Mouse (Mus musculus) olfactory bulb, adult 2 months (tissue): ENCODE measurements around the gene Zc3h12d. TPM values are rescaled to one million over a fixed set of nuclear protein-coding genes. Genes with fewer than 3 reads are reported as not detected.

Experiments used
- H3K27ac ChIP-seq: fragments of 200-500 bp; 2 replicates; pipeline ENCODE4 v1.5.1; 2012; ENCODE audit warnings: low read depth, low read length; ENCODE audit not compliant: insufficient read depth
- H3K4me1 ChIP-seq: fragments of 200-500 bp; 2 replicates; pipeline ENCODE4 v1.6.1; 2012; ENCODE audit warnings: low read length; ENCODE audit not compliant: control insufficient read depth, insufficient read depth
- H3K4me3 ChIP-seq: fragments of 200-500 bp; 2 replicates; pipeline ENCODE4 v1.5.1; 2012; ENCODE audit warnings: mild to moderate bottlenecking, low read depth, low read length, moderate library complexity; ENCODE audit not compliant: insufficient read depth
- CTCF ChIP-seq: fragments of 200-500 bp; IDR thresholded peaks from 2 replicates; pipeline ENCODE4 v1.5.1; 2012; ENCODE audit warnings: low read depth, mild to moderate bottlenecking, low read length, moderate library complexity; ENCODE audit not compliant: insufficient read depth
- POLR2A ChIP-seq: fragments of 200-500 bp; IDR thresholded peaks from 2 replicates; pipeline ENCODE4 v1.6.1; 2012; ENCODE audit warnings: mild to moderate bottlenecking, low read depth, low read length, moderate library complexity; ENCODE audit not compliant: insufficient read depth
- WGBS: fragments of 180-500 bp; shearing (Covaris S2); methylation state at CpG from one replicate; pipeline ENCODE4 v1.1.7; 2018; 5-methylcytosine and 5-hydroxymethylcytosine counted together
- polyA plus RNA-seq: library from polyadenylated mRNA; stranded (reverse); fragments of >200 nt; gene quantifications from 2 replicates; pipeline ENCODE4 v1.2.4, GENCODE M21; 2012; ENCODE audit warnings: low replicate concordance; ENCODE audit not compliant: missing spikeins, insufficient read depth, insufficient read length

The Zc3h12d gene
- polyA plus RNA-seq, 1 experiment, result not detected

GRCm38 (mm10) chr10:7845136-7845535, 12.9 kb downstream of the Zc3h12d start:
- 64% methylated on average over 8 of the region's 8 CpGs for WGBS
- no peak overlapping the region for H3K4me3 ChIP-seq
- no peak overlapping the region for H3K27ac ChIP-seq
- TF ChIP-seq POLR2A (no peak), CTCF (no peak)
- peaks cover 8% of the 10 kb centered on the region for H3K4me1 ChIP-seq

DNA sequence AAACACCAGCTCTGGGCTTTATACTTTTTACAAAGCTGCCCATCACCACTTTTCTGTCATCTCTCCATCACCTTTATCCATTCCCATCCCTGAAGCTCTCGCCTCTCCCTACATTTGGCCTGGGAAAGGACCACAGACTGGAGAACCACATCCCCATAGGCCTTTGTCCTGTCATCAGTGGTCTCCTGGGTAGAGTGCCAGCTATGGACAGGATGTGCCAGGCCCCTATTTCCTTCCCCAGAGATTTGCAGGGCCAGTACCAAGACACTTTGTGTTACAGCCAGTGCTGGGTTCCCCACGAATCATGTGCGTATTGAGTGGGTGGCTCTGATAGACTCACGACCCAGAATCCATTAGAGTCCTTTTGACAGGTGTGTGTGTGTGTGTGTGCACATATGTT, 13.7 kb downstream of the Zc3h12d start:
- 91% methylated on average over 4 of the region's 4 CpGs for WGBS
- no peak overlapping the region for H3K4me3 ChIP-seq
- H3K27ac ChIP-seq, result no peak overlapping the region
- peaks cover 8% of the 10 kb centered on the region for H3K4me1 ChIP-seq
- TF ChIP-seq CTCF (no peak), POLR2A (no peak)

DNA sequence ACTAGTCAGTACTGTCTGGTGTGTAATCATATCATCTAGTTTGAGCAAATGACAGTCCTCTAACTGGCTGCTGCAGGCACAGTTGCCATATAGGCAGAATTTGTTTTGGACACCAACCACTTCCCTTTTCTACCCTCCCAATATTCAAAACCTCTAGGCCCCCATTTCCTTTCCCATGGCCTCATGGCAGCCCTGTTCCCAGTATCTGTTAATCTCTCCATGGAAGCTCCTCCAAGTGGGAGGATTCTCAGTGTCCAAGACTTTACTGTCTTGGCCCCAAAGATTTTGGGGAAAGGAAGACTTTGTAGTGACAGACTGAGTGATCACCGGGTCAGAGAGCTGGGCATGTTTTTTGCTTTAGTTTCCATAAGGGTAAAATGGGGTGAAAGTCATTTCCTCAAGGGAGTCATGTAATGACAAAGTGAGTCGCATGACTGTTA, 14.9 kb downstream of the Zc3h12d start:
- Histone ChIP-seq H3K4me3 (no peak overlapping the region), H3K27ac (no peak overlapping the region), H3K4me1 (no peaks in the 10 kb centered on the region)
- no peak for TF ChIP-seq POLR2A
- TF ChIP-seq CTCF, result no peak
- 86% methylated on average over 2 of the region's 2 CpGs for WGBS

- Histone ChIP-seq H3K4me3 (no peak overlapping the region), H3K4me1 (no peaks in the 10 kb centered on the region), H3K27ac (no peak overlapping the region)
- TF ChIP-seq POLR2A, result no peak
- TF ChIP-seq CTCF, result no peak
- WGBS, result 73% methylated on average over 3 of the region's 3 CpGs
These were observed 19.6 kb downstream of the Zc3h12d start for GRCm38 (mm10) chr10:7851891-7852290.

DNA sequence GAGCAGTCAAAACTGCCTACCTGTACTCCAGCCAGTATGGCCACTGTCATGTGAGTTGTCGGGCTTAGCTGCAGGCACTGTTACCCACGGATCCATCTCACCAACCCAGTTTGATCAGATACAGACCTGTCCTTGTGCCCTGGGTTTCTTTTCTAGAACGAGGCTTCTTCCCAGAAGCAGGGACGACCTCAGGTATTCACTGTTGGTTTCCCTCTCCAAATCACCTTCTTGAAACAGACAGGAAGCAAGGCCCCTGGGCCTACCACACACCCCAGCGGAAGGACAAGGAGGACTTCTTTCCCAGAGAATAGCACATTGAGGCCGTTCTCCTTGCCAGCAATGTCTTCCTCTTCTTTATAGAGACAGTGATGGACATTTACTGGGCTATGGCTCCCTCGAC, 28.2 kb downstream of the Zc3h12d start:
- H3K27ac ChIP-seq, result no peak overlapping the region
- no peaks in the 10 kb centered on the region for H3K4me1 ChIP-seq
- TF ChIP-seq CTCF (no peak), POLR2A (no peak)
- no peak overlapping the region for H3K4me3 ChIP-seq
- 92% methylated on average over 7 of the region's 7 CpGs for WGBS

DNA sequence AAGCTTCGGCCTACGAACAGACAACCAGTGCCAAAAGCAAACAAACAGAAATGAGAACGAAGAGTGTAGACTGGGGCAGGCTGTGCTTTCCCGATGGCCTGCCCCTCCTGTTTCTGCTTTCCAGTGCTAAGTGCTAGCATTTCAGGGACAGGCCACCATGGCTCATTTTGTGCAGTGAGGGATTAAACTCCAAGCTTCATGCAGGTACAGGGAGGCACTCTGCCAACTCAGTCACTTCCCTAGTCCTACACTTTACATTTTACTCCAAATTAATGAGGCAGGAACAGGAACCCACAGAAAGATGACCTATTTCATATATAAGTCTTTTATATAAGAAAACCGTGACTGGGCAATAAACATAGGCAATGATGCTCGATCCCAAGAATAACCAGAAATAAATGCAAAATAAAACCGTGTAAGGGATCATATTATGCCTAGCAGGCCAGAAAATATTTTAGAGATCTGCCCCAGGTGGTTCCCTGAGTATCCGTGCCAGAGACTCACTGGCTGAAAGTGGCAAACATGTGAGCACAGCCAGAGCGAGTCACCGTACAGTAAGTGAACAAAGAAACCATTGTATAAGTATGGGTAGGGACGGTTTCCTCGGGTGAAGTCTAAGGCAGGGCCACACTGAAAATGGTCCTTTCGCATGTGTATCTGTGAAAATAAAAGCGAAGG, 29.1 kb downstream of the Zc3h12d start:
- WGBS, result 76% methylated on average over 14 of the region's 14 CpGs
- no peak overlapping the region for H3K27ac ChIP-seq
- TF ChIP-seq POLR2A (no peak), CTCF (no peak)
- H3K4me3 ChIP-seq, result no peak overlapping the region
- H3K4me1 ChIP-seq, result no peaks in the 10 kb centered on the region

- TF ChIP-seq POLR2A (no peak), CTCF (no peak)
- 95% methylated on average over 25 of the region's 25 CpGs for WGBS
- Histone ChIP-seq H3K4me1 (peaks cover 1% of the 10 kb centered on the region; the same call in 1 of the 2 replicates), H3K27ac (no peak overlapping the region), H3K4me3 (no peak overlapping the region)
These were observed 29.8 kb downstream of the Zc3h12d start for GRCm38 (mm10) chr10:7861937-7862657.

DNA sequence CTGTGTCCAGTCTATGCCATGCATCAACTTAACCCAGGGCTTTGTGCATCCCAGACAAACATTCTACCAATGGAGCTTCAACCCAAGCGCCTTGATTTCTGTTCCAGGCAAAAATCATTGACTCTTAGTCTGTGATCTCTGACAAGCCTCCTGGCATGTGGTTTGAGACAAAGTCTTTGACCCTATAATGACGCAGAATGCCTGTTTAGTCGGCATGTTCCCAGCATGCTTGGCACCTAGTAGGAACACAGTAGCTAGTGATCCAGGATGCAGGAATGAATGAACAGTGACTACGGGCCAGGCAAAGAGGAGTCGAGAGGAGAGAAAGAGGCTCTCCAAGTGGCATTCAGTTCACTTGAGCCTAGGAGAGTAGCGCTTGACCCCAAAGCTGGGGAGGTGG, 31.1 kb downstream of the Zc3h12d start:
- no peak for TF ChIP-seq CTCF
- no peak for TF ChIP-seq POLR2A
- Histone ChIP-seq H3K27ac (no peak overlapping the region), H3K4me3 (no peak overlapping the region), H3K4me1 (peaks cover 9% of the 10 kb centered on the region; the same call in 1 of the 2 replicates)
- 93% methylated on average over 6 of the region's 6 CpGs for WGBS

DNA sequence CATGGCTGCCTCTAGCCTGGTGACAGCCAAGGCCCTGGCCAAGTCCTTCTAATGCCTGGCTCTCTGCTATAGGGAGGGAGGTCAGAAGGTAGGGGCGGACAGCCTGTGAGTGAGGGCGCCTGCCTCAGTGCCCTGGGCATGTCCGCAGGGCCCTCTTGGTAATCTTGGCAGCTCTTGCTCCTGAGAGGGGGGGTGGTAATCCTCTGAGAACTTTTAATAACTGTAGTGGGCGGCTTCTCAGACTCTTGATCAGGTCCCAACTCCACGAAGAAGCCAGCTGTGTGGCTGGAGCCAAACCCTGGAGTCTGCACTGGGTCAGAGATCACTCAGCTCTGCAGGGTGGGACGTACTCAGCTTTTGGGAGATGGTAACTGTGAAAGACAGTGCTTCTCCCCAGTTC, 31.9 kb downstream of the Zc3h12d start:
- Histone ChIP-seq H3K27ac (no peak overlapping the region), H3K4me1 (peaks cover 9% of the 10 kb centered on the region; the same call in 1 of the 2 replicates), H3K4me3 (no peak overlapping the region)
- TF ChIP-seq CTCF (no peak), POLR2A (no peak)
- WGBS, result 59% methylated on average over 6 of the region's 6 CpGs

- H3K4me1 ChIP-seq, result peaks cover 9% of the 10 kb centered on the region; the same call in 1 of the 2 replicates
- 54% methylated on average over 3 of the region's 3 CpGs for WGBS
- TF ChIP-seq POLR2A (no peak), CTCF (no peak)
These were observed 32.5 kb downstream of the Zc3h12d start for GRCm38 (mm10) chr10:7864806-7865205.

More at GRCm38 (mm10) chr10:7864806-7865205, 32.5 kb downstream of the Zc3h12d start:
- H3K27ac ChIP-seq, result no peak overlapping the region
- H3K4me3 ChIP-seq, result no peak overlapping the region
